Mouse (Mus musculus): ENCODE measurements around the gene Bcl2l1.

DNA sequence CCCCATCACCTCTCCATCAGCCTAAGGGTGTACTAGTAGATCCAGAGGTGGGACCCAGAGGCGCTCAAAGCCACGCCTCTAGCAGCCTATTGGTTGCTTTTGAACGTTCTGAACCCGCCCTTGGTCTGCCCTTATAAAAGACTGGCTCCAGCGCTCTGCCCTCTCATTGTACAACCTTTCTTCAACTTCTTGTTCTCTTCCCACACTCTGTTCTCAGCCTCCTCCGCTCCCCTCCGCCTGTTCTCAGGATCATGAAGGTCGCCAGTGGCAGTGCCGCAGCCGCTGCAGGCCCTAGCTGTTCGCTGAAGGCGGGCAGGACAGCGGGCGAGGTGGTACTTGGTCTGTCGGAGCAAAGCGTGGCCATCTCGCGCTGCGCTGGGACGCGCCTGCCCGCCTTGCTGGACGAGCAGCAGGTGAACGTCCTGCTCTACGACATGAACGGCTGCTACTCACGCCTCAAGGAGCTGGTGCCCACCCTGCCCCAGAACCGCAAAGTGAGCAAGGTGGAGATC lies 95.4 kb downstream of the Bcl2l1 start, which contains the start of gene Id1:
- no peak for TF ChIP-seq EP300 (IDR thresholded peaks at IDR 0.05; ENCODE audit: low read length)
- TF ChIP-seq CTCF (conservative IDR thresholded peaks at IDR 0.05 in 1 of 2, IDR thresholded peaks at IDR 0.05 in 1 of 2; ENCODE audit: low read depth in 2 of 2, low read length in 2 of 2), result no peak
- no peak for TF ChIP-seq KAT2A (IDR thresholded peaks at IDR 0.05; ENCODE audit: insufficient replicate concordance, low read length)
- no peak for TF ChIP-seq RCOR1 (conservative IDR thresholded peaks at IDR 0.05; ENCODE audit: low read depth, low read length)
- TF ChIP-seq HCFC1 (IDR thresholded peaks at IDR 0.05; ENCODE audit: low read depth, low read length), result no peak
- TF ChIP-seq MAZ (IDR thresholded peaks at IDR 0.05; ENCODE audit: low read depth, low read length), result no peak
- no peak for TF ChIP-seq MAX (IDR thresholded peaks at IDR 0.05; ENCODE audit: low read length)
- TF ChIP-seq ELF1 (IDR thresholded peaks at IDR 0.05; ENCODE audit: low read depth, low read length), result no peak
- TF ChIP-seq SIN3A (IDR thresholded peaks at IDR 0.05; ENCODE audit: low read length), result no peak
- TF ChIP-seq POLR2A (IDR thresholded peaks at IDR 0.05; ENCODE audit: low read depth, low read length), result 0 out of 2 replicates have a peak, but pooled peaks have one; percentile 28
- TF ChIP-seq ZNF384 (IDR thresholded peaks at IDR 0.05; ENCODE audit: low read depth, low read length), result no peak
- TF ChIP-seq TBP (conservative IDR thresholded peaks at IDR 0.05; ENCODE audit: low read depth, low read length), result peak; percentile 70
- TF ChIP-seq CHD2 (IDR thresholded peaks at IDR 0.05; ENCODE audit: low read length), result no peak
- TF ChIP-seq NELFE (IDR thresholded peaks at IDR 0.05; ENCODE audit: low read depth, low read length), result no peak

Data from CH12.LX (cell line).